Mouse (Mus musculus) E14TG2a.4 (cell line): ENCODE measurements around the gene Bcl11a.

Experiments used
- CTCF ChIP-seq: conservative IDR thresholded peaks from 2 replicates; pipeline ENCODE4 v1.5.1; 2014; ENCODE audit warnings: low read length
- NANOG ChIP-seq: IDR thresholded peaks from 2 replicates; pipeline ENCODE4 v1.6.1; 2014; ENCODE audit warnings: borderline replicate concordance, low read length, mixed read lengths

- no peak for TF ChIP-seq CTCF
- TF ChIP-seq NANOG, result no peak
These were observed 2.7 kb downstream of the Bcl11a start for GRCm38 (mm10) chr11:24080541-24080940.
